ENCODE assay signal across 17 mouse cellular contexts in the genomic region with DNA sequence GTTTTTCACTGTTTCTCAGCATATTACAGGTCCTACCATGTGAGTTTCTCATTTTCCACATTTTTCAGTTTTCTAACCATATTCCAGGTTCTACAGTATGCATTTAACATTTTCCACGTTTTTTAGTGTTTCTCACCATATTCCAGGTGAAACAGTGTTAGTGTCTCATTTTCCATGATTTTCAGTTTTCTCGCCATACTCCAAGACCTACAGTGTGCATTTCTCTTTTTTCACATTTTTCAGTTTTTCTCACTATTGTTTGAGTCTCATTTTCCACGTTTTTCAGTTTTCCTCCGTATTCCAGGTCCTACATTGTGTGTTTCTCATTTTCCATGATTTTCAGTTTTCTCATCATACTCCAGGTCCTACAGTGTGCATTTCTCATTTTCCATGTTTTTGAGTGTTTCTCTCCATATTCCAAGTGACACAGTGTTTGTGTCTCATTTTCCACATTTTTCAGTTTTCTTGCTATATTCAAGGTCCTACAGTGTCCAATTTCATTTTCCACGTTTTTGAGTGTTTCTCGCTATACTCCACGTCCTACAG.
A peak's percentile ranks its signal among the peaks of the same experiment; 100 is the strongest.
DNase-seq lines count a peak whose midpoint lies in the region; ATAC-seq lines count a peak whose summit lies in the region.
"Had no signal": no experiment of that assay in that cellular context is flagged by ENCODE, and none has a peak within 500 bp of the region (broad histone marks: within the 10 kb centered on the region; RNA-seq: fewer than 3 reads in every experiment).

No protein-coding gene starts in this region.

- H3K36me3 ChIP-seq in heart, embryonic 12.5 days: no peaks in the 10 kb centered on the region
- no peaks in the 10 kb centered on the region for H3K36me3 ChIP-seq in midbrain, embryonic 11.5 days (ENCODE audit: control insufficient read depth, insufficient read depth, low read length)
- H3K36me3 ChIP-seq in midbrain, embryonic 10.5 days: no peaks in the 10 kb centered on the region
- no peaks in the 10 kb centered on the region for H3K36me3 ChIP-seq in stomach, embryonic 15.5 days

- no peak overlapping the region for H3K27ac ChIP-seq in heart, embryonic 12.5 days (ENCODE audit: poor library complexity, severe bottlenecking)
- no peak overlapping the region for H3K27ac ChIP-seq in midbrain, embryonic 11.5 days (ENCODE audit: low read depth, low read length)
- no peak overlapping the region for H3K27ac ChIP-seq in midbrain, embryonic 10.5 days (replicated peaks)
- no peak overlapping the region for H3K27ac ChIP-seq in stomach, embryonic 15.5 days
- H3K27ac ChIP-seq: left cerebral cortex, adult 2 months; neural tube, embryonic 15.5 days had no signal

- H3K4me3 ChIP-seq in heart, embryonic 12.5 days: no peak overlapping the region
- no peak overlapping the region for H3K4me3 ChIP-seq in midbrain, embryonic 11.5 days (ENCODE audit: low read depth, low read length)
- H3K4me3 ChIP-seq in midbrain, embryonic 10.5 days: no peak overlapping the region
- no peak overlapping the region for H3K4me3 ChIP-seq in stomach, embryonic 15.5 days (replicated peaks)
- H3K4me3 ChIP-seq: left cerebral cortex, adult 2 months; neural tube, embryonic 15.5 days had no signal

- no peaks in the 10 kb centered on the region for H3K4me1 ChIP-seq in heart, embryonic 12.5 days (replicated peaks)
- H3K4me1 ChIP-seq in midbrain, embryonic 11.5 days (ENCODE audit: control insufficient read depth, insufficient read depth, low read length): no peaks in the 10 kb centered on the region
- no peaks in the 10 kb centered on the region for H3K4me1 ChIP-seq in midbrain, embryonic 10.5 days
- no peaks in the 10 kb centered on the region for H3K4me1 ChIP-seq in stomach, embryonic 15.5 days
- H3K4me1 ChIP-seq: neural tube, embryonic 15.5 days had no signal

- H3K4me2 ChIP-seq in heart, embryonic 12.5 days: no peak overlapping the region
- no peak overlapping the region for H3K4me2 ChIP-seq in midbrain, embryonic 11.5 days
- no peak overlapping the region for H3K4me2 ChIP-seq in stomach, embryonic 15.5 days
- H3K4me2 ChIP-seq: liver, embryonic 11.5 days; neural tube, embryonic 15.5 days had no signal

- H3K9ac ChIP-seq in heart, embryonic 12.5 days: no peak overlapping the region
- H3K9ac ChIP-seq in midbrain, embryonic 11.5 days (ENCODE audit: low read length): no peak overlapping the region
- no peak overlapping the region for H3K9ac ChIP-seq in stomach, embryonic 15.5 days
- H3K9ac ChIP-seq: neural tube, embryonic 15.5 days had no signal

- 60% methylated on average over 7 of the region's 7 CpGs for WGBS in heart, embryonic 12.5 days
- WGBS in midbrain, embryonic 11.5 days: 77% methylated on average over 7 of the region's 7 CpGs
- 68% methylated on average over 7 of the region's 7 CpGs for WGBS in midbrain, embryonic 10.5 days
- 63% methylated on average over 7 of the region's 7 CpGs for WGBS in stomach, embryonic 15.5 days

- DNase-seq in heart, adult 8-10 months (ENCODE audit: low spot score): no peak
- no peak for DNase-seq in midbrain, embryonic 11.5 days (ENCODE audit: low spot score, missing footprints)
- no peak for DNase-seq in midbrain, embryonic 10.5 days (ENCODE audit: low spot score)
- peak; percentile 30 for DNase-seq in R1 (ENCODE audit: low read depth, low spot score)
- no peak for DNase-seq in left cerebral cortex, adult 18-20 months (ENCODE audit: low spot score in 2 of 2)
- DNase-seq: cerebellum, adult 9-10 months; embryo, embryonic 11 days; heart, adult 11 months; heart, postnatal 14 days; lung, postnatal 10 days had no signal

- H3K9me3 ChIP-seq in heart, embryonic 12.5 days (replicated peaks): peaks cover 47% of the 10 kb centered on the region
- peaks cover 36% of the 10 kb centered on the region for H3K9me3 ChIP-seq in midbrain, embryonic 11.5 days (ENCODE audit: control insufficient read depth, low read length)
- H3K9me3 ChIP-seq in midbrain, embryonic 10.5 days (replicated peaks): peaks cover 87% of the 10 kb centered on the region
- peaks cover 14% of the 10 kb centered on the region for H3K9me3 ChIP-seq in stomach, embryonic 15.5 days

- H3K27me3 ChIP-seq in heart, embryonic 12.5 days (replicated peaks): no peaks in the 10 kb centered on the region
- H3K27me3 ChIP-seq in midbrain, embryonic 11.5 days (ENCODE audit: control insufficient read depth, insufficient read depth, low read length): no peaks in the 10 kb centered on the region
- no peaks in the 10 kb centered on the region for H3K27me3 ChIP-seq in midbrain, embryonic 10.5 days (ENCODE audit: low read depth, poor library complexity, severe bottlenecking)
- H3K27me3 ChIP-seq in stomach, embryonic 15.5 days (replicated peaks): no peaks in the 10 kb centered on the region
- H3K27me3 ChIP-seq: CH12.LX; neural tube, embryonic 15.5 days had no signal

- 0 out of 2 replicates have a peak, but pooled peaks have one; percentile 49 for ATAC-seq in heart, embryonic 12.5 days (ENCODE audit: insufficient number of reproducible peaks, low FRiP score)
- ATAC-seq in midbrain, embryonic 11.5 days (ENCODE audit: low FRiP score): peak; percentile 77; the same call in 1 of the 2 replicates
- peak; percentile 68 for ATAC-seq in stomach, embryonic 15.5 days (ENCODE audit: insufficient read depth, low FRiP score, low read depth)
- ATAC-seq: inflammation-experienced regulatory T-cells, adult 6 months had no signal
